Mouse (Mus musculus) myocyte (in vitro differentiated cells): Measurements from ENCODE around the gene Olfr173. TPM values are rescaled to one million over a fixed set of nuclear protein-coding genes. Genes with fewer than 3 reads are reported as not detected.

Source experiments
- polyA plus RNA-seq: library from polyadenylated mRNA; unstranded; fragments of >200 nt; fragmentation: generic; extraction: Trizol; gene quantifications from one replicate; pipeline ENCODE4 v1.2.1, GENCODE M21; 2012; ENCODE audit warnings: missing spikeins

Olfr173 gene
- polyA plus RNA-seq, 1 experiment, result not detected

Other genes with a start within 250 kb of the Olfr173 start
- not detected for gene Gm813, start 183.3 kb downstream of the Olfr173 start, polyA plus RNA-seq
- not detected for gene E330017A01Rik, start 161.5 kb downstream of the Olfr173 start, polyA plus RNA-seq
- gene Cpox, start 130.0 kb downstream of the Olfr173 start, polyA plus RNA-seq, result 20.0 TPM
- not detected for gene Gpr15, start 81.2 kb downstream of the Olfr173 start, polyA plus RNA-seq
- gene Cldnd1, start 72.4 kb downstream of the Olfr173 start, polyA plus RNA-seq, result 68.1 TPM
- not detected for gene Olfr172, start 37.1 kb downstream of the Olfr173 start, polyA plus RNA-seq
- gene Olfr175-ps1, start 26.5 kb upstream of the Olfr173 start, polyA plus RNA-seq, result not detected
- not detected for gene Olfr177, start 74.5 kb upstream of the Olfr173 start, polyA plus RNA-seq
- gene Olfr178, start 91.8 kb upstream of the Olfr173 start, polyA plus RNA-seq, result not detected
- gene Olfr181, start 128.5 kb upstream of the Olfr173 start, polyA plus RNA-seq, result not detected
- gene Olfr180, start 129.1 kb upstream of the Olfr173 start, polyA plus RNA-seq, result not detected
- not detected for gene Olfr183, start 195.1 kb upstream of the Olfr173 start, polyA plus RNA-seq
- not detected for gene Olfr186, start 230.0 kb upstream of the Olfr173 start, polyA plus RNA-seq
- not detected for gene Olfr187, start 239.5 kb upstream of the Olfr173 start, polyA plus RNA-seq